Mouse (Mus musculus) frontal cortex, adult 2 months (tissue): ENCODE measurements around the gene Gins2. TPM values are rescaled to one million over a fixed set of nuclear protein-coding genes. Genes with fewer than 3 reads are reported as not detected.
A peak's percentile ranks its signal among the peaks of the same experiment; 100 is the strongest.

ENCODE experiments used
- DNase-seq, 2 experiments: peaks; one replicate each; pipeline ENCODE4 v3.0.0; 2022; ENCODE audit warnings: low spot score in 1 of 2; ENCODE audit errors: extremely low spot score in 1 of 2
- polyA plus RNA-seq: library from polyadenylated mRNA; depleted of rRNA; stranded (reverse); fragments of >200 nt; gene quantifications from 2 replicates; pipeline ENCODE4 v1.2.3, GENCODE M21; 2012; rRNA removed

The Gins2 gene
- polyA plus RNA-seq, 1 experiment, result 3.1 TPM

GRCm38 (mm10) chr8:120532517-120533215 lies 56.4 kb downstream of the Gins2 start:
- peak in 1 of 2 experiments; percentile 62 for DNase-seq

- DNase-seq, result no peak
Measured at GRCm38 (mm10) chr8:120531775-120532516, 57.2 kb downstream of the Gins2 start.

- no peak for DNase-seq
Measured at GRCm38 (mm10) chr8:120530954-120531656, 58.0 kb downstream of the Gins2 start.

GRCm38 (mm10) chr8:120529226-120529625 lies 59.9 kb downstream of the Gins2 start:
- DNase-seq, result no peak

Other genes starting within 250 kb of the Gins2 start
- gene 1190005I06Rik, start 58.3 kb upstream of the Gins2 start, polyA plus RNA-seq, result 7.7 TPM in 2 replicates
- 1.4 and 2.6 TPM in 2 replicates for gene Gm27021, start 78.8 kb upstream of the Gins2 start, polyA plus RNA-seq
- gene Cox4i1, start 78.9 kb upstream of the Gins2 start, polyA plus RNA-seq, result 2,082 and 2,130 TPM in 2 replicates
- 53.2 and 59.4 TPM in 2 replicates for gene Emc8, start 79.3 kb upstream of the Gins2 start, polyA plus RNA-seq
- 4.0 and 4.5 TPM in 2 replicates for gene Irf8, start 147.1 kb upstream of the Gins2 start, polyA plus RNA-seq